Mouse (Mus musculus): ENCODE data around the gene Usp36.

The Usp36 gene

DNA sequence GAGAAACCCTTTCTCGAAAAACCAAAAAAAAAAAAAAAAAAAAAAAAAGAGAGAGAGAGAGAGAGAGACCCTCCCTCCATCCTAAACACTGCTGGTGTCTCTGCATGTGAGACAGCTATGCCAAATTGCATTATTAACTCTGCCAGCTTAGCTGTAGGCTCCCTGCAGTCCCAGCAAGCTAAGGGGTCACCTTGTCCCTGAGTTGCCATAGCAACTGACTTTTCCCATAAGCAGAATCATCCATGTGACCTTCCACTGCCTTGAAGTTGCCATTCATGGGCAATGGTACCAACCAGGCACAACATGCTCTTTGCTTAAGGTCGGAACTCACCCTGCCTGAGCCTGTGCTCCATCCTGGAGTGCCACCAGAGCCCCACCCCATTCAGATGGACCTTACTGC lies 5.0 kb upstream of the Usp36 start:
- no peak for DNase-seq

DNA sequence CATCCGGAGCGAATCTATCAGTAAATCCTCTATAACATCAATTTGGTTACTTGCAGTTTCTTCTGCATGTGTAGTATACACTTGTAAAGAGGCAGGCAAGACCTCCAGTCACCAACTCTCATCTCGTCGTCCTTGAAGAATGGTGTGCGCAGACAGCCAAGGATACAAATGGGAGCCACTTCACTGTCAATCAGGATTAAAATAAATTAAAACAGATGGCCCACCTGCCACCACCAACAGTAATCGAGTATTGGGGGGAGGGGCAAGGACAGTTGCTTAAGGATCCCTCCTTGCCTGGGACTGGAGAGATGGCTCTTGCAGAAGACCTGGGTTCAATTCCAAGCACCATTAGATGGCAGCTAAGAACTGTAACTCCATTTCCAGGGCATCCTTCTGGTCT lies 2.6 kb upstream of the Usp36 start:
- DNase-seq, result no peak

DNA sequence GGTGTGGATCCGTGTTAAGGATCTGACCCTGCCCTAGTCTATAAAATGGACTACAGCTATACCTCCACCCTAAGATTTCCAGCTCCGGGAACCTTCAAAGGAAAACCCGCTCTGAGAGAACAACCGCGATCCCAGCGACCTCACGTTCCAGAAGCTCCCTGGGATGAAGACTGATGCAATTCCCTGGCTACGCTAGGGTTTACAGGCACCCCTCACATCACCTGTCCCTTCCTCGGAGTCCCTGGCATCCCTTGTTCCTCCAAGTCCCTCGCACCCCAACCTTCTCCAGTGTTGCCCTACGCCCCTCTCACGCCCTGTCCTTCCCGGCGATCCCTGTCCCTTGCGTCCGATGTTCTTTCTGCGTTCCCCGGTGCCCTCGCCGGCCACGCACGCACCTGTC lies 482 bp downstream of the Usp36 start:
- no peak for DNase-seq

DNA sequence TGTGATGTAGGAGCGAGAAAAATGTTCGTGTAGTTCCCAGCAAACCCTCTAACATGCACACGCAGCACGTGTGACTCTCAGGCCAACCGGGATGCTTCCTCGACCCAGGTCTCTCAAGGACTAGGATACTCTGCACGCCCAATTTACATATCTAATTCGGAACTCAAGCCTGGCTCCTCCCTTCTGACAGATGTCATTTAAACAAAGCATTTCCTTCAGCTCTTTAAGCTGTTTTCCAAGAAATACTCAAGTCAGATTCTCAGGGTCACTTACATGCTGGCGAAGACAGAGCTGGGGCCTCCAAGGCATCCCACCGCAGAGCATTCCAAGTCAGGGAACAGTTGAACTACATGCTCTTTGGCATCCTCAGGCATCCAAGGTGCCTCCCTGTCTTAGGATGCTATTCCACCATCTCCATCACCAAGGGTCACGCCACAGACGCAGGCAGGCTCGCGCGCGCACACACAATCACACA lies 970 bp downstream of the Usp36 start:
- no peak for DNase-seq

DNA sequence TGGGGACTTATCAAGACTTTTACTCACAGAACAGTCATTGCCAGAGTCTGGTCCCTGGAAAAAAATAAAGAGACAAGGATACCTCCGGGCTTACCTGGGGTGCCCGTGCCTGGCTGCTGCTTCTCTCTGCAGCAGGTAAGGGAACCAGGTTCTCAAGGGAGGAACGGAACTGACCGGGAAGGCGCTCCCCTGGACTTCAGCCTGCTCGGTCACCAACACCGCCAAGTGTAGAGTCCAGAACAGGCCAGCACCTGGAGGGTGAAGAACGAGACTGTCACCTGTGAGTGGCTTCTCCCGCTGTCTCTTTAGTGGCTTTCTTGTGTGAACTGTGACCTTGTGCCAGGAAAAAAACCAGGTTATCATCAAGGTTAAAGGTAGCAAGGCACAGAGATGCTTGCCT lies 2.5 kb downstream of the Usp36 start:
- no peak for DNase-seq

DNA sequence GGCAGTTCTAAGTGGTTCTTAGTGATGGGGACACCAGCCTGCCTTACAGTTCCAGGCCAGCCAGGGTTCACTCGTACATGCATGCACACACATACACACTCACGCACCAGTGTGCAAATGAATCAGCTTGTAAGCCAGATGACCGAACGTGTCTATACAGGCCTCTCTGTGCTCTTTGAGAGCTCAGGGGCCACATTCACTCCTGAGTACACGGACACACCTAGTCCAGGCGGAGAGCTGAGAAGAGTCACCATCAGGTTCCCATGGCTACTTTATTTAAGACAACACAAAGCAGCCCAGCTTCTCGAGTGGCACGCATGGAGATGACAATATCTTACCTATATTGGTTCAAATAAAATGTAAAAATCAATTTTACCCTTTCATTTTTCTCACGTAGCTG lies 3.6 kb downstream of the Usp36 start:
- DNase-seq, result no peak

DNA sequence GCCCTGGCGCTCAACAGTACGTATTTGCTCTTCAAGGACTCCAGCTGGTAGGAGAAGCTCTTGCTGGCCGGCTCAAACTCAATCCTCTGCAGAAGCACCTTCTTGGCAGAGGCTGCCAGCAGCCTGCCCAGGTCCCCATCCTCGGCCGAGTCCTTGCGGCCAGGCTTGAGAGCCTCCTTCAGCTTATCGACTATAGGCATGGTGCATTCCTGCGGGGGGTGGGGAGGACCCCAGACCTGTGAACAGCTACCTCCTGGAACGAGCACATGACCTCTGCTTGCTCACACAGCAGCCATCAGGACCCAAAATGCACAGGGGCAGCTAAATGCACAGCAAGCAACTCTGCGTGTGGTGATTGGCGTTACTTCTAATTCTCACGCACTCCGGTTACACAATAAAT lies 4.3 kb downstream of the Usp36 start:
- DNase-seq, result no peak

DNA sequence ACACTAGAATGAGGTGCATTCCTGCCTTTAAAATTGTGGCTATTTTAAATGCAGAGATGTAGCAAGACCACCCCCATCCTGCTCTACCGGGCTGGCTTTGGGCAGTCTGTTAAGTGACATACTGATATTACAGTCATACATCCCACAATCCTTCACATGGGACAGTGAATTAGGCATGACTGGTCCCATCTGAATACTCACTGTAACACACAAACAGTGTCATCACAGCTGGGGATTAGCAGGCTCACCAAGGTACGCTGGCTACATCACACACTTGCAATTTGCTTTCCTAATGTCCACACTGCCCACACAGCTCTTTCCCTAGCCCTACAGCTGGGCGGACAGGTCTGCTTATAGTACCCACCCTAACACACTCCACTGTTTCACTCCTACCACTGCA lies 9.8 kb downstream of the Usp36 start:
- no peak for DNase-seq

DNA sequence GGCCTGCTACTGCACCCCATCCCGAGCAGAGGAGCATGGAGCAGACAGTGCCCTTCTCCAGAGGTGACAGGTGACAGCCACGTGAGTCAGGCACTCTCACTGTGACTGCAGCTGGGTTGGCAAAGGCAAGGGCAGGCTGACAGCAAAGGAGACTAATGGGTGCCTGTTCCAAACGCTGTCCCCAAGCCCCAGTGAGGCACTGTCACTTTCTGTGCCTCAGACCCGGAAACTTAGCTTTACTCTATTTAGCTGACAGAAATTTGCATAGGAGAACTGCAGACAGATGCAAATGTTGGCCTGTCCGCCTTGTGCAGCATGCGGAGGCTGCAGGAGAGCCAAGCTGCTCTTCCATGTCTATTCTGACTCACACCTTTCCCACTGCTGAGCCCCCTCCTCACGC lies 13.7 kb downstream of the Usp36 start:
- DNase-seq, result no peak

DNA sequence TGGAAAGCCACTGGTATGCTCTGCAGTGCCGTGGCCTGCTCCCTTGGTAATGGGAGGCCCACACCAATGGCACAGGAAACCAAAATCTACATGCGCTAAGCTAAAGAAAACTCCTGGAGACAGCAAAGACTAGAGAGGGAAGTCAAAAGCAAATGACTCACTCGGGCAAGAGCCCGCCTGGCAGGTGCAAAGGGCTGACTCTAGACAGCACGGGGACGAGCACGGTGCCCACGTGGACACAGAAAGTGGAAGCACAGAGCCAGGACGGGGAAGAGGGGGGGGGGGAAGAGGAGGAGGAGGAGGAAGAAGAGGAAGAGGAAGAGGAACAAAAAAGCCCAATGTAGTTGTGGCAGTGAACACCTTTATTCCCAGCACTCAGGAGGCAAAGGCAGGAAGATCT lies 15.0 kb downstream of the Usp36 start:
- no peak for DNase-seq

DNA sequence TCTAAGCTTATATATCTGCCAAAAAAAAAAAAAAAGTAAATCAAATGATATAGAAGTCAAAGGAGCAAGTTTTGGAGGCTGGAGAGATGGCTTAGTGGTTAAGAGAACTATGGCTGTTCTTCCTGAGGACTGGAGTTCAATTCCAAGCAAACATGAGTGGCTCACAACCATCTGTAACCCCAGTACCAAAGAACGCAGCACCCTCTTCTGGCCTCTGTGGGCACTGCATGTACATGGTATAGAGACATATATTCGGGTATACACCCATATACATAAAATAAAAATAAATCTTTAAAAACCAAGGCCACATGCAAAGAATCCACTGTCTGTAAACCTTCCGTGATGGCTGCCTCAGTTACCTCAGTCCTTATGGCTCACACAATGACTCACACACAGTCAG lies 20.2 kb downstream of the Usp36 start:
- DNase-seq, result peak; percentile 73

DNA sequence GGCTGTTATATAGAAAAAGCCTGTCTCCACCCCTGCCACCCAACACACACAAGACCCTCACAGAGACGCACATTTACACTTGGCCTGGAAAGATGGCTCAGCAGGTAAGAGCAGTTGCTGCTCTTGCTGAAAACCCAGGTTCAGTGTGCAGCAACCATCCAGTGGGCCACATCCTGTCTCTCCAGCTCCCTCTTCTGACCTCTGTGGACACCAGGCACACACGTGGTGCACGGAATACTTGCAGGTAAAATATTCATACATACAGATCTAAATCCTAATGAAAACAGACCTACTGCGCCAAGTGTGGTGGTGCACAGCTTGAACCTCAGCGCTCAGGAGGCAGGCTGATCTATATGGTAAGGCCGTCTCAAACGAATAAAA lies 23.4 kb downstream of the Usp36 start:
- DNase-seq, result no peak

DNA sequence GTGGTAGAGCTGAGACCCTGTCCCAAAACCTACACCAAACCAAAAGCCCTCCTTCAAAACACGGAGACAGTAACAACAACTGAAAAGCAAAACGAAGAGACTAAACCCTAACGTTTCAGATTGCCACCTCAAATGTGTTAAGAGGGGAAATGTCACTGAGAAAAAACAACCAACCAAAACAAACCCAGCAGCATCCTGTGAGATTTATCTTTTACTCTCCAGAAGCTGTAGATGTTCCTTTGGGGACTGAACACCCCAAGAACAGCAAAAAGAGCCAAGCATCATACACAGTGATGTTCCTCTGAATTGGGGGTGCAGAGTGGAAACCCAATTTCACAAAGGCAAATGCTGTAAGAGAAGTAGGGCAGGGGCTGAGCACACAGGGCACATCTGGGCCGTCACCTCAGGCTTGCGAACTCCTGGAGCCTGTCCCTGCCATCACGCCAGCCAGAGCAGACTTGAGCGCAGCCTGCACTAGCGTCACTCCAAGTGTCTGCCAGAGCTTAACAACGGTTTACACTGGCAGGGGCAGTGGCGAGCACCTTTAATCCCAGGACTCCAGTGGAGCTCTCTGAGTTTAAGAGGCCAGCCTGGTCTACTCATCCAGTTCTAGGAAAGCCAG lies 23.9 kb downstream of the Usp36 start:
- no peak for DNase-seq

DNA sequence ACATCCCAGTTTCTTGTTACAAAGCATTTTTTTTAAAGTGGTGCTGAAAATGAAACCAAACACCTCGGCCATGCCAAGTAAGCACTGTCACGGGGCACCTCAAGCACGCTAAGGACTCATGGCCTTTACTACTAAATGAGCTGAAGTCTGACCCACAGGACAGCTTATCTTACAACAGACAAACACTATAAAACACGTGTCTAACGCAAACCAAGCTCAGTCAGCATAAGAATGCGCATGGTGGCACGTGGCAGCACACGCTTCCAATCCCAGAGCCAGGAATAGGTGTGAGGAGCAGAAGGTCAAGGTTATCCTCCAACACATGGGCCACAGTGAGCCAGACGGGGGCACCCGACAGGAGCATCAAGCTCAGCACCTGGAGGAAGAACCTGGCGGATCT lies 24.4 kb downstream of the Usp36 start:
- DNase-seq, result no peak

DNA sequence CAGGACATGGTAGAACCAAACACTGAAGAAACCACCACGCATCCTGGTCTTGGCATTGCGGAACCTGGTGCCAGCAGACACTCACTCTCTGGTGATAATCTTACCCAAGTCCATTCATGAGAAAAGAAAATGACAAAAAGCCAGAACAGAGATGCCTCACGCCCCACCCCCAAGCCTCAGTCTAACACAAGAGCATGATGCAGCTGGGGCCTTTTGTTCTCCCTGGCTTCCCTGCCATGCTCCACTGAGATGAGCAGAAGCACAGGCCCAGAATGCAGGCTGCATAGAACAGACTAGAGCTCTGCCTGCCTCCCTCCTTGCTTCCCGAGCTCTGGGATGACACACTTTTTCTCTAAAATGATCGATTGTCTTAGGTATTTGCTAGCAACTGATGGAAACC lies 26.9 kb downstream of the Usp36 start:
- no peak for DNase-seq

DNA sequence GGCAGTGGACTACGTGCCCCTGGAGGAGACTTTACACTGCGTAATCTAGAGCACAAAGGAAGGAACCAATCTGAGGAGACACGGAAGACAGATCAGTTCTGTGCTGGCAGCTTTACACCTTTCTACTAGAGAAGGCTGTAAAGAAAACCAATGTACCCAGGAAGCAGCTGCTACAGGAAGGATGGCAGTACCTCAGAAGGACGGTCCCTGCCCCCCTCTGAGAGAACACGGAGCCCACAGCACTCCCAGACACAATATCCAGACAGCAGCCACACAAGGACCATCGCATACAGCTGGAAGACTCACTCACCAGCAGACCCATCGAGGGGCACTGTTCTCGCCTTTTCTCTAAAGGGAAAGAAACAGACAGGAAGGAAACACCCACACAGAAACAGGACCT lies 30.0 kb downstream of the Usp36 start:
- peak; percentile 56 for DNase-seq

DNA sequence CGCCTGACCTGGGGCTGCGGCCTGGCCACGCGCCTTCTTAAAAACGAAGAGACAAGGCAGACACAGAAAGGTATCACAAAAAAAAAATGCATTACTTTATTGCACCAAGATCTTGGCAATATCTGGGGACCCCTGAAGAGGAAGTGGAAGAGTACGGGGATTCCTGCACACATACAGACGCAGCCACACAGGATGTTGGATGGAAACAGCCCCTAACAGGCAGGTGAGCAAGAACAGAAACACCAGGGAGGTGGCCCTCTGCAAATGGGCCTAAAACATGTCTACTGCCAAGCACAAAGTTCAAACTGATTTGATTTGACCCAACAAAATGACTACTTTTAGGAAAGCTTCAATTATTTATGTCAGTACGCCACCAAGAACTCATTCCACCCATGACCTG lies 30.5 kb downstream of the Usp36 start:
- no peak for DNase-seq

DNA sequence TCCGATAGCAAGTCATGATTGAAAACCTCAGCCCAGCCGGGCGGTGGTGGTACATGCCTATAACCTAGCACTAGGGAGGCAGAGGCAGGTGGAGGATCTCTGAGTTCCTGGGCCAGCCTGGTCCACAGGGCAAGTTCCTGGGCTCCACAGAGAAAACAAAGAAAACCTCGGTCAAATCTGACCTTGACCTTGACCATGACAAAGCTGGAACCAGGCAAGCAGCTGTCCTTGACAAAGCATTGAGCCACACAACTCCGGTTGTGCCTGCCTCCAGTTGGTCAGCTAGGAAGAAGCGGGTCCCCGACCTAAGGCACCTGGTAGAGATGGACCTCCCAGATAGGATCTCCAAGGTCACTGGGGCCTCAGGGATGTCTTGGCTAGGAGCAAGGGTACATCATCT lies 33.7 kb downstream of the Usp36 start:
- no peak for DNase-seq

DNA sequence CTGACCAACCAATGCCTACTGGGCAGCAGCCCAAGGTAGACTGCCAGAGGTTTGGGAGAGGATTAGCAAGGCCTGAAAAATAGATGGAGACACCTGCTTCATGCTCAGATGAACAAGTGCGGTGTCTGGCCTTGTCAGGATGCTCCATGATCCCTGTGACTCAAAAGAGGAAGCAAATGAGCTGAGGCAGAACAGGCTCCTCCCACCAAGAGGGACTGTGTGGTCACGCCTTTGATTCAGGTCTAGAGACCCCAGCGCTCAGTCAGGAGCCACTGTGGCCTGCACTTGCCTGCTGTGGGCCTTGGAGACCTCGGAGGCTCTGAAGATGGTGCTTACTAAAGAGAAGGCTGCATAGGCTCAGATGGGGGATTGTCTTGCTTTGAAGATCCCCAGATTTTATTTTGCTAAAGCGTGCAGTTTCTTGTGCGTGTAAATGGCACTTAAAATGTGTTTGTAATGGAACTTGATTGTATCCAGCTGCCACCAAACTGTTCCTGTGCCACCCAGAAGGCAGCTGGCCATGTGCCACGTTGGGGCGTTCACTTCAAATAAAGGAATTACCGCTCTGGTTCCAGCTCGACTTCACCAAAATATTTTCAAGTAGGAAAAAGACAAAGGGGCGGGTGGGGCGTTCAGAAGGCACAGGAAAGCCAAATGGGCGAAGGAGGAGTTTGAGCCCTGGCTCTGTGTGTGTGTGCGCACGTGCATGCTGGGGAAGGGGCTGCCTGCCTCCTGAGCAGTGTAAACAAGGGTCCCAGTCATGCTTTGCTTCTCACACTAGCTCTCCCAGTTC lies 35.7 kb downstream of the Usp36 start:
- no peak for DNase-seq

DNA sequence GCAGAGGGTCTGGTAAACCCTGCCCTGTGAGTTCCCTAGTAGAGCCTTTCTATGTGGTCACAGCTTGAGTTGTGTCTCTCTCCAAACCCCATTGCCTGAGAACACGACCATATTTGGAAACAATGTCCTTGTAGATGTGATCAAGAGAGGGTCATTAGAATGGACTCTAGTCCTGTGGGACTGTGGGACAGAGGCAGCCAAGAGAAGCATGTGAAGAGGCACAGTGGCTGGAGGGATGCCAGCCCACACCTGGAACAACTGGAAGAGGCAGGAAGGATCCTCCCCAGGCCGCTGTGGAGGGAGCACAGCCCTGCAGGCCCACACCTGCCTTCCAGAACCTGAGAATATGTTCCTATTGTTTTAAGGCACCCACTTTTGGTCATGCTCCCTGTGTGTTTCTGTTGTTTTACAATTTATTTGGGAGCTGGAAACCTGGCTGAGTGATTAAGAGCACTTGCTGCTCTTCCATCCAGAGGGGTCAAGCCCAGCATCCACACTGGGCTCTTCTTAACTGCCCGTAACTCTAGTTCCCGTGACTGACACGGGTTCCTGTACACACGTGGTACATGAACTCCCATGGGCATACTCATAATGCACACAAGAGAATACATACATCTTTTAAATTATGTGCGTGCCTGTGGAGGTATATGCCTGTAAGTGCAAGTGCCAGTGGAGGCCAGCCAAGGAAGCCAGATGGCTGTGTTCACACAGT lies 36.4 kb downstream of the Usp36 start:
- DNase-seq, result no peak

DNA sequence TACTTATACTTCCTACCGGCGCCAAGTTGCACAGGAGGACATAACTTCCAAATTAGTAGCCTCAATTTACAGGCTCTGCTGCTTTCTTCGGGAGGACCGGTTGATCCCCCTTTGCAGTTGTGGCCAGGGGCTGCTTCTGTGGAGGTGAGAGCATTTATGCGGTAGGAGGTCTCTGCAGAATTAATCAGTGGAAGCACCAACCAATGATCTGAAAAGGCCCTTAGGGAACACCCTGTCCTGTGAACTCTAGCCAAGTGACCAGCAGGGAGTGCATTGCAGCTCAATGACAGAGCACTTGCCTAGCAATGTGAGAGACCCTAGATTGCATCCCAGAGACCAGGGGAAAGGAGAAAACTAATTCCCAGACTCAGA lies 41.0 kb downstream of the Usp36 start:
- no peak for DNase-seq

DNA sequence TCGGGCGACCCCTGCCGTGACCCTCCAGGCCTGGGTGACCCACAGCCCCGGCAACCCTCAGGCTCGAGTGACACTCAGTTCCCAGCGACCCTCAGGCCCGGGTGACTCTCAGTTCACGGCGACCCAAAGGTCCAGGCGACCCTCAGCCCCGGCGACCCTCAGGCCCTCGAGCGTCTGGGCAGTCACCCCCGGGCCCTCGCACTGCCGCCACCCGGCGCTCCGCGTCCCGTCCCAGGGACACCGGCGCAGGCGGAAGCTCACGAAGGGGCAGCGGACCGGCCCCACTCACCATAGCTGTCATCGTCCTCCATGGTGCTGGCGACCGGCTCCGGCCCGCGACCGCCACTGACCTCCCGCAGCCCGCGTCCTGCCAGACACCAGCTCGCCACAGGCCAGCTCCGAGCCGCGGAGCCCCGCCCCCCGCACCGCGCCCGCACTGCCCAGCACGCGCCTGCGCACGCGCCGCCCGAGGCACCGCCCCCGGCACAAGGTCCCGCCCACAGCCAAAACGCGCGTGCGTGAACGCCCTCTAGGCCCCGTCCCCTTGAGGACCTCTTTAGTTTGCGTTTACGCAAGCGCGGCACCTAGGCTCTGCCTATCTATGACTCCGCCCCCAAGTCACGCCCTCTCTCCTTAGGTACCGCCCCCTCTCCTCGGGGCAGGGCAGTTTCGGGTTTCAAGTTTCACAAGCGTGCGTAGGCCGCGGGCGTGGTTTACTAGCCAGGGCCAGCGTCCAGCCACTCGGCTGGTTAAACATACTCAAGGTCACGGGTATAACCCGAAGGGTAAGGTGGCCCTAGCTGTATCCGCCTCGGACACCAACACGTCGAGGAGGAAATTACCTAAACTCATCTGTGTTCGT lies 41.7 kb downstream of the Usp36 start, which contains the start of gene Cyth1:
Cyth1 (minus strand) TSS at position 443 of the 862 bp plus-strand sequence.
- peak; percentile 100 for DNase-seq

Measured in thymus, postnatal 25 days (tissue).